Comparison of ENCODE assay signal across 9 mouse cellular contexts in genomic region chr6:21857843-21858242, GRCm38 (mm10). TPM values are rescaled to one million over a fixed set of nuclear protein-coding genes. Genes with fewer than 3 reads are reported as not detected.
DNase-seq lines count a peak whose midpoint lies in the region; ATAC-seq and TF ChIP-seq lines count a peak whose summit lies in the region.
"Had no signal": no experiment of that assay in that cellular context is flagged by ENCODE, and none has a peak within 500 bp of the region (broad histone marks: within the 10 kb centered on the region; RNA-seq: fewer than 3 reads in every experiment).

No protein-coding gene starts in this region.

- no peak overlapping the region for H3K9ac ChIP-seq in hindbrain, embryonic 15.5 days
- H3K9ac ChIP-seq in midbrain, embryonic 12.5 days (replicated peaks) = no peak overlapping the region

- peak; percentile 87 for DNase-seq in brain, embryonic 14.5 days (ENCODE audit: low read depth)
- peak; percentile 17 for DNase-seq in embryo, embryonic 9.5 days (ENCODE audit: extremely low spot score)
- no peak for DNase-seq in spleen, adult 18-20 months
- DNase-seq in natural killer cell, adult 2 months (ENCODE audit: low spot score in 2 of 2) = no peak
- no peak for DNase-seq in lung, adult 18-20 months

- no peaks in the 10 kb centered on the region for H3K27me3 ChIP-seq in hindbrain, embryonic 15.5 days
- H3K27me3 ChIP-seq in midbrain, embryonic 12.5 days = no peaks in the 10 kb centered on the region; the same call in 1 of the 2 replicates

- H3K4me1 ChIP-seq in hindbrain, embryonic 15.5 days (replicated peaks) = no peaks in the 10 kb centered on the region
- H3K4me1 ChIP-seq in midbrain, embryonic 12.5 days = peaks cover 6% of the 10 kb centered on the region
- H3K4me1 ChIP-seq: megakaryocyte, embryonic 14.5 days had no signal

- H3K4me3 ChIP-seq in hindbrain, embryonic 15.5 days = no peak overlapping the region
- H3K4me3 ChIP-seq in midbrain, embryonic 12.5 days = no peak overlapping the region
- H3K4me3 ChIP-seq: megakaryocyte, embryonic 14.5 days had no signal

- H3K27ac ChIP-seq in hindbrain, embryonic 15.5 days (replicated peaks) = no peak overlapping the region
- no peak overlapping the region for H3K27ac ChIP-seq in midbrain, embryonic 12.5 days (replicated peaks)

- peak; percentile 84 for ATAC-seq in hindbrain, embryonic 15.5 days (ENCODE audit: low FRiP score, low read depth)
- peak; percentile 84 for ATAC-seq in midbrain, embryonic 12.5 days (ENCODE audit: low FRiP score, low read depth)

- H3K4me2 ChIP-seq in hindbrain, embryonic 15.5 days = peak overlapping the region; percentile 34; the same call in 1 of the 2 replicates
- peak overlapping the region; percentile 22; the same call in 1 of the 2 replicates for H3K4me2 ChIP-seq in midbrain, embryonic 12.5 days (replicated peaks)

- no peak for TF ChIP-seq POLR2A in brain, embryonic 14.5 days (IDR thresholded peaks at IDR 0.05; ENCODE audit: borderline replicate concordance, extremely low read depth, insufficient read depth, insufficient read length, poor library complexity, severe bottlenecking)

- WGBS in hindbrain, embryonic 15.5 days = 9% methylated on average over 7 of the region's 7 CpGs
- WGBS in midbrain, embryonic 12.5 days = 22% methylated on average over 7 of the region's 7 CpGs

- H3K36me3 ChIP-seq in hindbrain, embryonic 15.5 days = no peaks in the 10 kb centered on the region
- no peaks in the 10 kb centered on the region for H3K36me3 ChIP-seq in midbrain, embryonic 12.5 days
- H3K36me3 ChIP-seq: G1E had no signal

- no peaks in the 10 kb centered on the region for H3K9me3 ChIP-seq in hindbrain, embryonic 15.5 days
- H3K9me3 ChIP-seq in midbrain, embryonic 12.5 days = no peaks in the 10 kb centered on the region
- H3K9me3 ChIP-seq: G1E had no signal

- no peak for TF ChIP-seq CTCF in brain, embryonic 14.5 days (IDR thresholded peaks at IDR 0.05; ENCODE audit: borderline replicate concordance, extremely low read depth, insufficient read depth, insufficient read length)

RNA-seq across cellular contexts. Expression of gene Tspan12, which starts 5.5 kb away (rescaled TPM):
- polyA plus RNA-seq in brain, embryonic 14.5 days (2012; rRNA removed) = 10.9 and 15.9 TPM in 2 replicates
- 60.5 and 66.8 TPM in 2 replicates for polyA plus RNA-seq in hindbrain, embryonic 15.5 days (2015; fragmentation: Nextera tagmentation; extraction: Ambion mirVana)
- polyA plus RNA-seq in midbrain, embryonic 12.5 days (2016; fragmentation: Nextera tagmentation; extraction: Ambion mirVana) = 45.2 and 46.2 TPM in 2 replicates

Comparison
In these comparisons a context has a peak if more than half of its experiments do, and no peak if none do; other contexts are left out.
1. DNase-seq: peak in brain, embryonic 14.5 days (single experiment) and embryo, embryonic 9.5 days (single experiment); none in spleen, adult 18-20 months (0 of 2), natural killer cell, adult 2 months (0 of 2) and lung, adult 18-20 months (0 of 2).